Mouse (Mus musculus): ENCODE measurements at regions not wholly inside any gene's neighbourhood (a gene's known extent, or its start where the extent isn't known, plus 50 kb on each side); places are given as distances from the start of the nearest gene placed in this dataset.

DNA sequence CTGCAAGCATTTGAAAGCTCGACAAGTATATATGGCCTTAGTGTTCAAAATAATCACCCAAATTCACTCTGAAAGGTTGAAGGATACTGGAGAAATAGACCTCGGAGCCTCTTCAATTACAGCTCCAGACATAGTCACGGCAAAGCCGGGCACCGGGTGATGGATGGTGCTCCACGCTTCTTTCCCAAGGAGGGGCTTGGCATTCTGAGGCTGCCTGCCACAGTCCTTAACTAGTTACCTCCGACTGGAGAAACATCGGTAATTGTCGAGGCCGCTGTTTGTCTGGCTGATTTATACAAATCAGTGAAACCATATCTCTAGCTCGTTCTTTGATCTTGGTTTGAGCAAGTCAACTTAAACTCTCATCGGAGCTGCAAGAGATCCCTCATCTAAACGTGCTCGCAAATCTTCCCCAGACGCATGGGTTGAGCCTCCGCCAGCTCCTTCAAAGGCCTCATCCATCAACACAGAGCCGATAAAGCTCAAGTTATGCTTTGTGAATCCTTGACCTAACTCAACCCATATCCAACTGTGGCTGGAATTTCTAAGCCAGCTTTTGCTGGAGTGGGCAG, 145.4 kb upstream of the Stx16 start:
- ATAC-seq (replicated peaks; ENCODE audit: low FRiP score) (no peak), DNase-seq (ENCODE audit: low spot score) (no peak)
- Histone ChIP-seq H3K4me2 (no peak overlapping the region), H3K27me3 (replicated peaks; ENCODE audit: control insufficient read depth, insufficient read depth, low read length) (no peaks in the 10 kb centered on the region), H3K9ac (ENCODE audit: low read depth, low read length) (no peak overlapping the region), H3K36me3 (ENCODE audit: control insufficient read depth, insufficient read depth, low read length) (no peaks in the 10 kb centered on the region), H3K4me1 (replicated peaks; ENCODE audit: control insufficient read depth, insufficient read depth, low read length) (no peaks in the 10 kb centered on the region), H3K9me3 (ENCODE audit: control insufficient read depth, low read length) (peaks cover 3% of the 10 kb centered on the region; the same call in 1 of the 2 replicates), H3K4me3 (ENCODE audit: low read depth, low read length) (no peak overlapping the region), H3K27ac (ENCODE audit: low read depth, low read length) (no peak overlapping the region)
- WGBS: 75% methylated on average over 17 of the region's 17 CpGs

DNA sequence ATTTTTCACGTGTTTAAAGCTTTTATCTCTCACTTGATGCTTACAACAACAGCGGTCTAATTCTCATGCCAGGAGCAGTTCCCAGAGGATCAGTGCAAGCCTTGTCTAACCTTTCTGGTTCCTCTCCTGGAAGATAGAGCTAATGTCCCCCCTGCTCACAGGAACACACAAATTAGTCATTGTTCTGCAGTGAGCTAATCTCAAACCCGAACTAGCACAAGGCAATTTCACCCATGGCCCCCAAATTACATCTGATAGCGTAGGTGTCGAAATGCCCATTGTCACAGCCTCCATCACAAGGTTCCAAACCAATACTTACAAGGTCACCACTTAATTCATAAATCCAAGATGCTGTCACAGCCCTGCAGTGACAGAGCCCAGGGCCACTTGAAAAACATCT, 140.4 kb upstream of the Stx16 start:
- Histone ChIP-seq H3K27ac (ENCODE audit: low read depth, low read length) (no peak overlapping the region), H3K9me3 (ENCODE audit: control insufficient read depth, low read length) (peaks cover 3% of the 10 kb centered on the region; the same call in 1 of the 2 replicates), H3K4me2 (no peak overlapping the region), H3K36me3 (ENCODE audit: control insufficient read depth, insufficient read depth, low read length) (no peaks in the 10 kb centered on the region), H3K9ac (ENCODE audit: low read depth, low read length) (no peak overlapping the region), H3K27me3 (replicated peaks; ENCODE audit: control insufficient read depth, insufficient read depth, low read length) (no peaks in the 10 kb centered on the region), H3K4me3 (ENCODE audit: low read depth, low read length) (no peak overlapping the region), H3K4me1 (replicated peaks; ENCODE audit: control insufficient read depth, insufficient read depth, low read length) (no peaks in the 10 kb centered on the region)
- DNase-seq (ENCODE audit: low spot score) (no peak), ATAC-seq (replicated peaks; ENCODE audit: low FRiP score) (no peak)
- whole genome bisulfite sequencing: 79% methylated on average over 5 of the region's 5 CpGs

DNA sequence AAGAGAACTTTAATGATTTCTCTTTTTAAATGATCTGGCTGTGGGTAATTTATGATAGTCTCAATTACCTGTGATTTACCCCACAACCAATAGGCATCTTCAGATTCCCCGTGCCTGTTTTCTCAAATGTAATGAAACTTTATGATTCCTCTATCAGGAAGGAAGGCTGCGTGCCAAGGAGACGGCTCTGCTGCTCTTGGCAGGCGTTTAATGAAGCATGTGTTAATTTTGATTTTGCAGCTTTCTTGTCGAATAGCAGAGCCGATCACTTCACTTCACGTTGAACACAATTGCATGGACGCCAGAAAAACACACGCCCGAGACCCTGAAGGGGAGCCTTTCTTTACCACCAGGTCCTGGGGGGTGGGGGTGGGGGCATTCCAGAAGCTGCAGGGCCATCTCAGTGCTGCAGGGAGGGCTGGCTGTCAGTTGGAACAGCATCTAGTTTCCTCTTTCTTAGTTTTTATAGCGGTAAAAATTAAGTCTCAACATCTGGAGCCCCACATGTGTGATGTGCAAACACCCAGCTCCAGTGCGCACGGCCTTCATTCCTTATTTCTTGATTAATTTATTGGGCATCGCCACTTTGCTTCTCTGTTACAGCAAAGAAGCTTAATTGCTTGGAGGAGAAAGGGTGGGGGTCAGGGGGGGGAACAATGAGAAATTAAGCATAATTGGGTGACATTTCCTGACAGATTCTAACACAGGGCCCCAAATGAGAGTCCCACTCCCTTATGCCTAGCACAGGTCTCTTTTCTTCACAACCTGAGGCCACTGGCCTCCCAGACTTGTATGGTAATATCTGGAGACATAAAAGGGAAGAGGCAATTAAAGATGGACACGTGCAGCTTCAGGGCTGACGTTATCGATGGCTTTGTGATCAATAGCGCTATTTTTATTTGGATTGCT, 138.3 kb upstream of the Stx16 start:
- H3K9ac ChIP-seq (ENCODE audit: low read depth, low read length): no peak overlapping the region
- no peaks in the 10 kb centered on the region for H3K36me3 ChIP-seq (ENCODE audit: control insufficient read depth, insufficient read depth, low read length)
- no peak overlapping the region for H3K4me3 ChIP-seq (ENCODE audit: low read depth, low read length)
- no peak for ATAC-seq (replicated peaks; ENCODE audit: low FRiP score)
- no peaks in the 10 kb centered on the region for H3K27me3 ChIP-seq (replicated peaks; ENCODE audit: control insufficient read depth, insufficient read depth, low read length)
- no peak overlapping the region for H3K4me2 ChIP-seq
- no peak overlapping the region for H3K27ac ChIP-seq (ENCODE audit: low read depth, low read length)
- peaks cover 3% of the 10 kb centered on the region; the same call in 1 of the 2 replicates for H3K9me3 ChIP-seq (ENCODE audit: control insufficient read depth, low read length)
- DNase-seq (ENCODE audit: low spot score): peak; percentile 25
- 85% methylated on average over 18 of the region's 18 CpGs for WGBS
- no peaks in the 10 kb centered on the region for H3K4me1 ChIP-seq (replicated peaks; ENCODE audit: control insufficient read depth, insufficient read depth, low read length)

DNA sequence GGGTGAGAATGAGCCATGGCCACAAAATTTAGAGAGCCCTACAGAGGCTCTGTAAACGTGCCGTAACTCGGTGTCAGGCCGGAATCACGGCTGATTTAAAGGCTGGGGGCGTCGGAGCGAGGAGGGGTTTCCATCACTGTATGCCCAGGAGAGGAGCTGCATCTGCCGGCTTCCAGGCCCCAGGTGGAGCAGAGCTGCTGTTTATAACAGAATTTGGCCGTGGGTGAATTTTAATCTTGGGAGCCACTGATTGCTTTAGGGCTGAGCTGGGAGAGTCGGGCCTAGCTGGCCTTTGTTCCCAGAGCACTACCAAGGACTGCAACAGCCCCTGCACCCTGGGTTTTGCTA, 137.7 kb upstream of the Stx16 start:
- Histone ChIP-seq H3K4me2 (no peak overlapping the region), H3K4me3 (ENCODE audit: low read depth, low read length) (no peak overlapping the region), H3K9me3 (ENCODE audit: control insufficient read depth, low read length) (no peaks in the 10 kb centered on the region), H3K27me3 (replicated peaks; ENCODE audit: control insufficient read depth, insufficient read depth, low read length) (no peaks in the 10 kb centered on the region), H3K4me1 (replicated peaks; ENCODE audit: control insufficient read depth, insufficient read depth, low read length) (no peaks in the 10 kb centered on the region), H3K9ac (ENCODE audit: low read depth, low read length) (no peak overlapping the region), H3K36me3 (ENCODE audit: control insufficient read depth, insufficient read depth, low read length) (no peaks in the 10 kb centered on the region), H3K27ac (ENCODE audit: low read depth, low read length) (no peak overlapping the region)
- DNase-seq (ENCODE audit: low spot score) (no peak), ATAC-seq (replicated peaks; ENCODE audit: low FRiP score) (no peak)
- WGBS: 69% methylated on average over 11 of the region's 11 CpGs

DNA sequence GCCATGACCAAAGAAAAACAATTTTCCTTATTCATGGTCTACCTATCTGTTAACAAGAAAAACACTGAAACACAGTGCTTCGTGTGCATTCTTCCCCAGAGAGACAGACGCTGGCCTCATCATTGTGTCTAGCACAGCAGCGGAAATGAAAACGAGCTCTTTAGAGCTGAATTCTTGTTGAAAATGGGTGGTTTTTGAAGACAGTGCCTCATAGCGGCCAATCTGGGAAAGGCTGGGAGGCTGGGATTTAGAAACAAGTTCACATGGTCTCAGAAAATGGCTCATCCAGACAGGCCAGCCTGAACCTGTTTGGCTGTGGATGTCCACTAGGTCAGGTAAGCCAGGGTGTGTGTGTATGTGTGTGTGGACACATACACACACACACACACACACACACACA, 130.7 kb upstream of the Stx16 start:
- no peak for DNase-seq (ENCODE audit: low spot score)

DNA sequence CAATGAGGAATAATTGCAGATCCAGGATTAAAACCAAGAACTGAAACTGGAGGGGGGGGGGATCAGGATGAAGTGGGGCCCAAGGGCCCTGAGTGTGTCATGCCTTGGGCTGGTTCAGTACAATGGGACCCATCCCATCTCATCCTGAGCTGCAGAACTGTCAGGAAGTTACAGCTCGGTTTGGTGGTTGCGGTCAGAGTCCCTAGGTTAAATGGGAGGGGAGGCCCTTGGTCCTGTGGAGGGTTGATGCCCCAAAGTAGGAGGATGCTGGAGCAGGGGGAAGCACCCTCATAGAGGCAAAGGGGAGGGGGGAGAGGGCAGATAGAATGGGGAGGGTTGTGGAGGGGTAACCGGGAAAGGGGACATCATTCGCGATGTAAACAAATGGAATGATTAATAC, 127.5 kb upstream of the Stx16 start:
- H3K27me3 ChIP-seq (replicated peaks; ENCODE audit: control insufficient read depth, insufficient read depth, low read length): no peaks in the 10 kb centered on the region
- no peak overlapping the region for H3K4me2 ChIP-seq
- ATAC-seq (replicated peaks; ENCODE audit: low FRiP score) (no peak), DNase-seq (ENCODE audit: low spot score) (peak; percentile 22)
- no peaks in the 10 kb centered on the region for H3K9me3 ChIP-seq (ENCODE audit: control insufficient read depth, low read length)
- no peaks in the 10 kb centered on the region for H3K36me3 ChIP-seq (ENCODE audit: control insufficient read depth, insufficient read depth, low read length)
- H3K27ac ChIP-seq (ENCODE audit: low read depth, low read length): no peak overlapping the region
- WGBS: 77% methylated on average over 5 of the region's 5 CpGs
- H3K4me3 ChIP-seq (ENCODE audit: low read depth, low read length): no peak overlapping the region
- H3K9ac ChIP-seq (ENCODE audit: low read depth, low read length): no peak overlapping the region
- no peaks in the 10 kb centered on the region for H3K4me1 ChIP-seq (replicated peaks; ENCODE audit: control insufficient read depth, insufficient read depth, low read length)

More for the DNA sequence above, 130.7 kb upstream of the Stx16 start:
- Histone ChIP-seq H3K4me3 (ENCODE audit: low read depth, low read length) (no peak overlapping the region), H3K36me3 (ENCODE audit: control insufficient read depth, insufficient read depth, low read length) (no peaks in the 10 kb centered on the region), H3K9ac (ENCODE audit: low read depth, low read length) (no peak overlapping the region), H3K4me2 (no peak overlapping the region), H3K27ac (ENCODE audit: low read depth, low read length) (no peak overlapping the region), H3K27me3 (replicated peaks; ENCODE audit: control insufficient read depth, insufficient read depth, low read length) (no peaks in the 10 kb centered on the region), H3K4me1 (replicated peaks; ENCODE audit: control insufficient read depth, insufficient read depth, low read length) (no peaks in the 10 kb centered on the region), H3K9me3 (ENCODE audit: control insufficient read depth, low read length) (no peaks in the 10 kb centered on the region)
- no peak for ATAC-seq (replicated peaks; ENCODE audit: low FRiP score)
- WGBS: 83% methylated on average over 5 of the region's 5 CpGs

DNA sequence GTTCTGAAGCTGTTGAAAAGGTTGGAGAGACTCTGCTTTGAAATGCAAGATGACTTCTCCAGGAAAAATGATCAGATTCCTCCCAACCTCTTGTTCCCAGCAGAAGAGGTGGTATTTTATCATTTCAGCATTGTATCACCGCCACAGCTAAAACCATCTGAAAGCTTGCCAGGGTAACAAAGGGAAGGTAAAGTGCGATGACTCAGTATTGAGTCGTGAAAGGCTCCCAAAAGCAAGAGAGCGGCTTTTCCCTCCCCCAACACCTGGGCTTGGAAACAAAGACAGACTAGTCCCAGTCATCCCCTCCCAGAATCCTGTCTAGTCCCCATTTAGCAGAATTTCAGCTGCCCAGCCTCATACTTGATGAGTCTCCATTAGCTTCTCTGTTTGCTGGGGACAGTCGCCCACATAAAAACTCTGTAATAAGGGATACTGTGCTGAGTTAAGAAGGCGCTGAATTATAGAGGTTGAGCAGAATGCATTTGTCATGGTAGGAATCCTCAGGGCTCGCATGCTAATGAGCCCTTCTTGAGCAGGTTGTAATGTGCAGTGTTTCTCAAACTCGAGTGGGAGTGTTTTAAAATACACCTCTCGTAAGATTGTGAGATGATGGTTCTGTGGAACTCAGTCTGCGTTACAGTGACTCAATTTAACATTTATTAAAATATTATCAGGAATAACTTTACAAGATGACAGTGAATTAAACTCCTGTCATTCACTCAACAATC, 125.8 kb upstream of the Stx16 start:
- Histone ChIP-seq H3K27ac (ENCODE audit: low read depth, low read length) (no peak overlapping the region), H3K9me3 (ENCODE audit: control insufficient read depth, low read length) (no peaks in the 10 kb centered on the region), H3K4me1 (replicated peaks; ENCODE audit: control insufficient read depth, insufficient read depth, low read length) (no peaks in the 10 kb centered on the region), H3K4me2 (no peak overlapping the region), H3K4me3 (ENCODE audit: low read depth, low read length) (no peak overlapping the region), H3K27me3 (replicated peaks; ENCODE audit: control insufficient read depth, insufficient read depth, low read length) (no peaks in the 10 kb centered on the region), H3K9ac (ENCODE audit: low read depth, low read length) (no peak overlapping the region), H3K36me3 (ENCODE audit: control insufficient read depth, insufficient read depth, low read length) (no peaks in the 10 kb centered on the region)
- WGBS: 43% methylated on average over 10 of the region's 10 CpGs
- ATAC-seq (replicated peaks; ENCODE audit: low FRiP score): no peak
- DNase-seq (ENCODE audit: low spot score): peak; percentile 23

DNA sequence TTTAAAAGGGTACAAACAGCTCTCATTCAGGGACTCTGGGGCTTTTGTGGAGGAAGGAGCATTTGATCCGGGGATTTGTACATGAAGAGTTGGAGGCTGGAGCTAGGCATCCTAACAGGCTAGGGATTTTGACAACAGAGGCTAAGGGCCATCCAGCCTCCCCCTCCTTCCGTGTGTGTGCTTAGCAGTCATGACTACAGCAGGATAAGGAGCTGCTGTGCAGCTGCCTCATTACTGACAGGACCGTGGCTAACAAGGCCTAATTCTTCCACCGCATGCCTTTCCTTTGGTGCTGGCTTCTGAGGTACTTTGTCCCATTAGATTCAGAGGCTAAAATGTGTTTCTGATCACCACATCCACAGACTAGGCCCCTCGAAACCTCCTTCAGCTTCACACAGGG, 110.0 kb upstream of the Stx16 start:
- DNase-seq (ENCODE audit: low spot score) (no peak), ATAC-seq (replicated peaks; ENCODE audit: low FRiP score) (no peak)
- H3K4me1 ChIP-seq (replicated peaks; ENCODE audit: control insufficient read depth, insufficient read depth, low read length): no peaks in the 10 kb centered on the region
- WGBS: 69% methylated on average over 5 of the region's 5 CpGs
- H3K27ac ChIP-seq (ENCODE audit: low read depth, low read length): no peak overlapping the region
- no peaks in the 10 kb centered on the region for H3K9me3 ChIP-seq (ENCODE audit: control insufficient read depth, low read length)
- no peaks in the 10 kb centered on the region for H3K27me3 ChIP-seq (replicated peaks; ENCODE audit: control insufficient read depth, insufficient read depth, low read length)
- no peak overlapping the region for H3K4me3 ChIP-seq (ENCODE audit: low read depth, low read length)
- no peak overlapping the region for H3K4me2 ChIP-seq
- no peaks in the 10 kb centered on the region for H3K36me3 ChIP-seq (ENCODE audit: control insufficient read depth, insufficient read depth, low read length)
- no peak overlapping the region for H3K9ac ChIP-seq (ENCODE audit: low read depth, low read length)
